Mouse (Mus musculus): ENCODE results near the gene Tmem87a. TPM values are rescaled to one million over a fixed set of nuclear protein-coding genes. Genes with fewer than 3 reads are reported as not detected.

Gene Tmem87a
- polyA plus RNA-seq, 1 experiment from 2014 or later, result 4.4 TPM

- Histone ChIP-seq H3K36me3 (peaks cover 61% of the 10 kb centered on the region), H3K27ac (no peak overlapping the region), H3K4me3 (no peak overlapping the region), H3K9me3 (no peaks in the 10 kb centered on the region), H3K4me1 (peaks cover 16% of the 10 kb centered on the region), H3K27me3 (ENCODE audit: insufficient read depth, poor library complexity, severe bottlenecking) (no peaks in the 10 kb centered on the region)
- no peak for DNase-seq (ENCODE audit: low spot score)
- WGBS, result 68% methylated on average over 9 of the region's 9 CpGs
These were observed 55.8 kb downstream of the Tmem87a start for GRCm38 (mm10) chr2:120348120-120348519.

- Histone ChIP-seq H3K27me3 (ENCODE audit: insufficient read depth, poor library complexity, severe bottlenecking) (no peaks in the 10 kb centered on the region), H3K9me3 (no peaks in the 10 kb centered on the region), H3K27ac (no peak overlapping the region), H3K4me1 (no peaks in the 10 kb centered on the region), H3K36me3 (peaks cover 89% of the 10 kb centered on the region), H3K4me3 (no peak overlapping the region)
- 97% methylated on average over 1 of the region's 1 CpGs for WGBS
- DNase-seq (ENCODE audit: low spot score), result no peak
These were observed 62.2 kb downstream of the Tmem87a start for GRCm38 (mm10) chr2:120341741-120342140.

GRCm38 (mm10) chr2:120337886-120338285 is 66.0 kb downstream of the Tmem87a start:
- no peak overlapping the region for H3K4me3 ChIP-seq
- H3K9me3 ChIP-seq, result no peaks in the 10 kb centered on the region
- H3K36me3 ChIP-seq, result peaks cover 74% of the 10 kb centered on the region
- no peaks in the 10 kb centered on the region for H3K4me1 ChIP-seq
- no peaks in the 10 kb centered on the region for H3K27me3 ChIP-seq (ENCODE audit: insufficient read depth, poor library complexity, severe bottlenecking)
- no peak for DNase-seq (ENCODE audit: low spot score)
- H3K27ac ChIP-seq, result no peak overlapping the region
- 74% methylated on average over 2 of the region's 2 CpGs for WGBS

GRCm38 (mm10) chr2:120331575-120331974 is 72.3 kb downstream of the Tmem87a start:
- H3K9me3 ChIP-seq, result no peaks in the 10 kb centered on the region
- no peak overlapping the region for H3K27ac ChIP-seq
- no peak for DNase-seq (ENCODE audit: low spot score)
- 90% methylated on average over 4 of the region's 4 CpGs for WGBS
- H3K27me3 ChIP-seq (ENCODE audit: insufficient read depth, poor library complexity, severe bottlenecking), result no peaks in the 10 kb centered on the region
- H3K4me1 ChIP-seq, result no peaks in the 10 kb centered on the region
- no peak overlapping the region for H3K4me3 ChIP-seq
- H3K36me3 ChIP-seq, result peaks cover 75% of the 10 kb centered on the region

- no peak for DNase-seq (ENCODE audit: low spot score)
- Histone ChIP-seq H3K9me3 (no peaks in the 10 kb centered on the region), H3K27me3 (ENCODE audit: insufficient read depth, poor library complexity, severe bottlenecking) (no peaks in the 10 kb centered on the region), H3K36me3 (peaks cover 36% of the 10 kb centered on the region), H3K4me3 (no peak overlapping the region), H3K27ac (no peak overlapping the region), H3K4me1 (peaks cover 4% of the 10 kb centered on the region)
- WGBS, result 74% methylated on average over 4 of the region's 4 CpGs
These were observed 88.8 kb downstream of the Tmem87a start for GRCm38 (mm10) chr2:120315077-120315476.

- Histone ChIP-seq H3K27me3 (ENCODE audit: insufficient read depth, poor library complexity, severe bottlenecking) (no peaks in the 10 kb centered on the region), H3K4me1 (peaks cover 4% of the 10 kb centered on the region), H3K36me3 (peaks cover 33% of the 10 kb centered on the region), H3K27ac (no peak overlapping the region), H3K9me3 (no peaks in the 10 kb centered on the region), H3K4me3 (no peak overlapping the region)
- no peak for DNase-seq (ENCODE audit: low spot score)
- 83% methylated on average over 4 of the region's 4 CpGs for WGBS
These were observed 89.4 kb downstream of the Tmem87a start for GRCm38 (mm10) chr2:120314487-120314886.

- Histone ChIP-seq H3K36me3 (peaks cover 28% of the 10 kb centered on the region), H3K27ac (0 out of 2 replicates have a peak within 1 kb of the TSS, but pooled peaks have one; percentile 36), H3K27me3 (ENCODE audit: insufficient read depth, poor library complexity, severe bottlenecking) (no peaks in the 10 kb centered on the region), H3K4me1 (peaks cover 4% of the 10 kb centered on the region), H3K4me3 (no peak within 1 kb of the TSS), H3K9me3 (no peaks in the 10 kb centered on the region)
- no peak for DNase-seq (ENCODE audit: low spot score)
- WGBS, result 43% methylated on average over 3 of the region's 3 CpGs
These were observed 89.9 kb downstream of the Tmem87a start, which contains the start of gene Pla2g4f for GRCm38 (mm10) chr2:120313976-120314375. Pla2g4f (minus strand) TSS chr2:120314165.

GRCm38 (mm10) chr2:120312276-120312825 is 91.6 kb downstream of the Tmem87a start:
- 84% methylated on average over 7 of the region's 7 CpGs for WGBS
- H3K27me3 ChIP-seq (ENCODE audit: insufficient read depth, poor library complexity, severe bottlenecking), result no peaks in the 10 kb centered on the region
- peaks cover 11% of the 10 kb centered on the region for H3K36me3 ChIP-seq
- no peaks in the 10 kb centered on the region for H3K9me3 ChIP-seq
- no peak for DNase-seq (ENCODE audit: low spot score)
- H3K4me1 ChIP-seq, result peaks cover 4% of the 10 kb centered on the region
- no peak overlapping the region for H3K27ac ChIP-seq
- H3K4me3 ChIP-seq, result no peak overlapping the region

Other genes with a start within 250 kb of the Tmem87a start
- 115 and 173 TPM in 2 replicates for gene Ehd4, start 249.5 kb downstream of the Tmem87a start, polyA plus RNA-seq (2016; fragmentation: Nextera tagmentation; extraction: Ambion mirVana)
- 0.52 and 0.54 TPM in 2 replicates for gene Pla2g4e, start 158.8 kb downstream of the Tmem87a start, polyA plus RNA-seq (2016; fragmentation: Nextera tagmentation; extraction: Ambion mirVana)
- gene Pla2g4d, start 114.9 kb downstream of the Tmem87a start, polyA plus RNA-seq (2016; fragmentation: Nextera tagmentation; extraction: Ambion mirVana), result 0.04 TPM in 1 of 2 replicates, not detected in the other
- 0.05 TPM in 1 of 2 replicates, not detected in the other for gene Pla2g4f, start 89.9 kb downstream of the Tmem87a start, polyA plus RNA-seq (2016; fragmentation: Nextera tagmentation; extraction: Ambion mirVana)
- 17.4 and 19.2 TPM in 2 replicates for gene Vps39, start 51.0 kb downstream of the Tmem87a start, polyA plus RNA-seq (2016; fragmentation: Nextera tagmentation; extraction: Ambion mirVana)
- 7.0 and 8.8 TPM in 2 replicates for gene Ganc, start 217 bp downstream of the Tmem87a start, polyA plus RNA-seq (2016; fragmentation: Nextera tagmentation; extraction: Ambion mirVana)
- gene Capn3, start 51.9 kb upstream of the Tmem87a start, polyA plus RNA-seq (2016; fragmentation: Nextera tagmentation; extraction: Ambion mirVana), result 5.2 and 6.3 TPM in 2 replicates
- 59.7 and 64.8 TPM in 2 replicates for gene Zfp106, start 159.7 kb upstream of the Tmem87a start, polyA plus RNA-seq (2016; fragmentation: Nextera tagmentation; extraction: Ambion mirVana)
- 65.7 and 66.3 TPM in 2 replicates for gene Snap23, start 163.6 kb upstream of the Tmem87a start, polyA plus RNA-seq (2016; fragmentation: Nextera tagmentation; extraction: Ambion mirVana)
- gene Haus2, start 205.3 kb upstream of the Tmem87a start, polyA plus RNA-seq (2016; fragmentation: Nextera tagmentation; extraction: Ambion mirVana), result 27.4 and 28.5 TPM in 2 replicates
- gene Lrrc57, start 205.4 kb upstream of the Tmem87a start, polyA plus RNA-seq (2016; fragmentation: Nextera tagmentation; extraction: Ambion mirVana), result 21.0 and 21.3 TPM in 2 replicates
- 1.7 and 2.3 TPM in 2 replicates for gene Stard9, start 225.0 kb upstream of the Tmem87a start, polyA plus RNA-seq (2016; fragmentation: Nextera tagmentation; extraction: Ambion mirVana)

All from heart, embryonic 10.5 days (tissue).